Mouse (Mus musculus): Measurements from ENCODE around the gene Sipa1l3. TPM values are rescaled to one million over a fixed set of nuclear protein-coding genes. Genes with fewer than 3 reads are reported as not detected.

The Sipa1l3 gene
- total RNA-seq (2021): 10 to 100 TPM; 17.8 to 20.2 TPM

- intact Hi-C loops (cut with DNase I): loop anchor here (5.0 kb wide), 1 partner anchor 66 kb away; no protein-coding TSS in a partner anchor
- DNase-seq: peak; percentile 97 to 99
Measured at GRCm38 (mm10) chr7:29518421-29519210, at the start of gene Sipa1l3. Gene Sipa1l3, minus strand, starts transcription at chr7:29518641.

- no peak for DNase-seq
- intact Hi-C loops (cut with DNase I): no loop called here
Measured at GRCm38 (mm10) chr7:29563006-29563405, 44.6 kb upstream of the Sipa1l3 start.

GRCm38 (mm10) chr7:29561046-29561445 lies 42.6 kb upstream of the Sipa1l3 start:
- DNase-seq: no peak
- intact Hi-C loops (cut with DNase I): no loop called here

GRCm38 (mm10) chr7:29559290-29559689 lies 40.8 kb upstream of the Sipa1l3 start:
- DNase-seq: peak in 1 of 2 experiments; percentile 7
- intact Hi-C loops (cut with DNase I): no loop called here

GRCm38 (mm10) chr7:29558744-29559143 lies 40.3 kb upstream of the Sipa1l3 start:
- intact Hi-C loops (cut with DNase I): no loop called here
- DNase-seq: no peak

GRCm38 (mm10) chr7:29556283-29556682 lies 37.8 kb upstream of the Sipa1l3 start:
- no peak for DNase-seq
- intact Hi-C loops (cut with DNase I): no loop called here

- no peak for DNase-seq
- intact Hi-C loops (cut with DNase I): no loop called here
Measured at GRCm38 (mm10) chr7:29555521-29555920, 37.1 kb upstream of the Sipa1l3 start.

- DNase-seq: no peak
- intact Hi-C loops (cut with DNase I): no loop called here
Measured at GRCm38 (mm10) chr7:29555051-29555450, 36.6 kb upstream of the Sipa1l3 start.

GRCm38 (mm10) chr7:29550691-29551090 lies 32.2 kb upstream of the Sipa1l3 start:
- DNase-seq: no peak
- intact Hi-C loops (cut with DNase I): no loop called here

- intact Hi-C loops (cut with DNase I): no loop called here
- DNase-seq: no peak
Measured at GRCm38 (mm10) chr7:29541608-29542007, 23.2 kb upstream of the Sipa1l3 start.

- intact Hi-C loops (cut with DNase I): no loop called here
- no peak for DNase-seq
Measured at GRCm38 (mm10) chr7:29541186-29541585, 22.7 kb upstream of the Sipa1l3 start.

- DNase-seq: no peak
- intact Hi-C loops (cut with DNase I): no loop called here
Measured at GRCm38 (mm10) chr7:29540631-29541030, 22.2 kb upstream of the Sipa1l3 start.

GRCm38 (mm10) chr7:29523700-29524099 lies 5.3 kb upstream of the Sipa1l3 start:
- peak; percentile 84 to 90 for DNase-seq
- intact Hi-C loops (cut with DNase I): loop anchor here (2.0 to 10.0 kb wide), 4 partner anchors 86 to 479 kb away; partner anchors contain the start of gene 2200002D01Rik

- peak; percentile 86 to 92 for DNase-seq
- intact Hi-C loops (cut with DNase I): loop anchor here (1.0 to 10.0 kb wide), 5 partner anchors 85 to 477 kb away; partner anchors contain the start of gene 2200002D01Rik
Measured at GRCm38 (mm10) chr7:29521841-29522575, 3.6 kb upstream of the Sipa1l3 start.

- no peak for DNase-seq
- intact Hi-C loops (cut with DNase I): loop anchor here (5.0 to 10.0 kb wide), 3 partner anchors 84 to 477 kb away; partner anchors contain the start of gene 2200002D01Rik
Measured at GRCm38 (mm10) chr7:29521365-29521764, 2.9 kb upstream of the Sipa1l3 start.

- intact Hi-C loops (cut with DNase I): loop anchor here (5.0 to 10.0 kb wide), 3 partner anchors 83 to 476 kb away; partner anchors contain the start of gene 2200002D01Rik
- peak in 1 of 2 experiments; percentile 24 for DNase-seq
Measured at GRCm38 (mm10) chr7:29520794-29521193, 2.4 kb upstream of the Sipa1l3 start.

- intact Hi-C loops (cut with DNase I): loop anchor here (5.0 kb wide), 1 partner anchor 67 kb away; no protein-coding TSS in a partner anchor
- peak in 1 of 2 experiments; percentile 25 for DNase-seq
Measured at GRCm38 (mm10) chr7:29519211-29519550, 740 bp upstream of the Sipa1l3 start.

GRCm38 (mm10) chr7:29518054-29518420 lies 404 bp downstream of the Sipa1l3 start:
- intact Hi-C loops (cut with DNase I): loop anchor here (5.0 kb wide), 1 partner anchor 66 kb away; no protein-coding TSS in a partner anchor
- DNase-seq: no peak

GRCm38 (mm10) chr7:29517178-29517577 lies 1.3 kb downstream of the Sipa1l3 start:
- intact Hi-C loops (cut with DNase I): loop anchor here (5.0 kb wide), 1 partner anchor 65 kb away; no protein-coding TSS in a partner anchor
- no peak for DNase-seq

- intact Hi-C loops (cut with DNase I): loop anchor here (5.0 kb wide), 1 partner anchor 63 kb away; no protein-coding TSS in a partner anchor
- no peak for DNase-seq
Measured at GRCm38 (mm10) chr7:29515652-29516051, 2.8 kb downstream of the Sipa1l3 start.

GRCm38 (mm10) chr7:29512729-29513128 lies 5.7 kb downstream of the Sipa1l3 start:
- no peak for DNase-seq
- intact Hi-C loops (cut with DNase I): no loop called here
